Mouse (Mus musculus): Measurements from ENCODE around the gene Rasl12. TPM values are rescaled to one million over a fixed set of nuclear protein-coding genes. Genes with fewer than 3 reads are reported as not detected.

Rasl12 gene
- polyA plus RNA-seq, 1 experiment from 2014 or later: 6.5 TPM

- no peak for ATAC-seq (ENCODE audit: low FRiP score, low read depth)
- Histone ChIP-seq H3K4me1 (no peaks in the 10 kb centered on the region), H3K27me3 (no peaks in the 10 kb centered on the region), H3K9ac (replicated peaks) (no peak overlapping the region), H3K4me2 (replicated peaks) (no peak overlapping the region), H3K4me3 (no peak overlapping the region), H3K27ac (replicated peaks) (no peak overlapping the region), H3K9me3 (no peaks in the 10 kb centered on the region), H3K36me3 (peaks cover 9% of the 10 kb centered on the region; the same call in 1 of the 2 replicates)
- 89% methylated on average over 9 of the region's 9 CpGs for WGBS
Observed at GRCm38 (mm10) chr9:65375163-65375934, 23.0 kb upstream of the Rasl12 start.

GRCm38 (mm10) chr9:65381017-65381590 lies 17.2 kb upstream of the Rasl12 start:
- Histone ChIP-seq H3K9ac (replicated peaks) (no peak overlapping the region), H3K27ac (replicated peaks) (no peak overlapping the region), H3K4me2 (replicated peaks) (no peak overlapping the region), H3K9me3 (no peaks in the 10 kb centered on the region), H3K27me3 (no peaks in the 10 kb centered on the region), H3K4me3 (no peak overlapping the region), H3K36me3 (peaks cover 8% of the 10 kb centered on the region; the same call in 1 of the 2 replicates), H3K4me1 (no peaks in the 10 kb centered on the region)
- 77% methylated on average over 4 of the region's 4 CpGs for WGBS
- ATAC-seq (ENCODE audit: low FRiP score, low read depth): no peak

- 72% methylated on average over 6 of the region's 6 CpGs for WGBS
- Histone ChIP-seq H3K36me3 (no peaks in the 10 kb centered on the region), H3K27ac (replicated peaks) (no peak overlapping the region), H3K27me3 (0 out of 2 replicates have a peak, but pooled peaks cover under 1% of the 10 kb centered on the region), H3K4me2 (replicated peaks) (no peak overlapping the region), H3K9me3 (no peaks in the 10 kb centered on the region), H3K4me3 (no peak overlapping the region), H3K4me1 (peaks cover 6% of the 10 kb centered on the region; the same call in 1 of the 2 replicates), H3K9ac (replicated peaks) (no peak overlapping the region)
- ATAC-seq (ENCODE audit: low FRiP score, low read depth): no peak
Observed at GRCm38 (mm10) chr9:65382031-65382750, 16.1 kb upstream of the Rasl12 start.

GRCm38 (mm10) chr9:65382751-65383097 lies 15.6 kb upstream of the Rasl12 start:
- peaks cover 4% of the 10 kb centered on the region; the same call in 1 of the 2 replicates for H3K27me3 ChIP-seq
- H3K4me1 ChIP-seq: peaks cover 6% of the 10 kb centered on the region; the same call in 1 of the 2 replicates
- no peak overlapping the region for H3K27ac ChIP-seq (replicated peaks)
- ATAC-seq (ENCODE audit: low FRiP score, low read depth): no peak
- H3K36me3 ChIP-seq: no peaks in the 10 kb centered on the region
- 62% methylated on average over 3 of the region's 3 CpGs for WGBS
- H3K9ac ChIP-seq (replicated peaks): no peak overlapping the region
- H3K4me3 ChIP-seq: no peak overlapping the region
- H3K4me2 ChIP-seq (replicated peaks): no peak overlapping the region
- no peaks in the 10 kb centered on the region for H3K9me3 ChIP-seq

- Histone ChIP-seq H3K27ac (replicated peaks) (no peak overlapping the region), H3K36me3 (no peaks in the 10 kb centered on the region), H3K4me1 (peaks cover 6% of the 10 kb centered on the region; the same call in 1 of the 2 replicates), H3K27me3 (peaks cover 10% of the 10 kb centered on the region), H3K4me2 (replicated peaks) (no peak overlapping the region), H3K9me3 (no peaks in the 10 kb centered on the region), H3K4me3 (no peak overlapping the region), H3K9ac (replicated peaks) (no peak overlapping the region)
- no peak for ATAC-seq (ENCODE audit: low FRiP score, low read depth)
- 73% methylated on average over 3 of the region's 3 CpGs for WGBS
Observed at GRCm38 (mm10) chr9:65384276-65384675, 14.0 kb upstream of the Rasl12 start.

GRCm38 (mm10) chr9:65386373-65387140 lies 11.7 kb upstream of the Rasl12 start:
- WGBS: 39% methylated on average over 8 of the region's 8 CpGs

GRCm38 (mm10) chr9:65390752-65391612 lies 7.3 kb upstream of the Rasl12 start:
- Histone ChIP-seq H3K4me3 (peak overlapping the region; percentile 42), H3K9me3 (no peaks in the 10 kb centered on the region), H3K4me1 (peaks cover 14% of the 10 kb centered on the region), H3K9ac (replicated peaks) (no peak overlapping the region), H3K27me3 (peaks cover 55% of the 10 kb centered on the region), H3K27ac (replicated peaks) (no peak overlapping the region), H3K36me3 (no peaks in the 10 kb centered on the region), H3K4me2 (replicated peaks) (peak overlapping the region; percentile 46)
- ATAC-seq (ENCODE audit: low FRiP score, low read depth): no peak
- 19% methylated on average over 95 of the region's 96 CpGs for WGBS

More at GRCm38 (mm10) chr9:65386373-65387140, 11.7 kb upstream of the Rasl12 start:
- no peak for ATAC-seq (ENCODE audit: low FRiP score, low read depth)
- no peak overlapping the region for H3K27ac ChIP-seq (replicated peaks)
- H3K4me3 ChIP-seq: no peak overlapping the region
- H3K4me2 ChIP-seq (replicated peaks): no peak overlapping the region
- no peaks in the 10 kb centered on the region for H3K36me3 ChIP-seq
- H3K9me3 ChIP-seq: no peaks in the 10 kb centered on the region
- peaks cover 14% of the 10 kb centered on the region for H3K4me1 ChIP-seq
- no peak overlapping the region for H3K9ac ChIP-seq (replicated peaks)
- peaks cover 33% of the 10 kb centered on the region for H3K27me3 ChIP-seq

- no peak for ATAC-seq (ENCODE audit: low FRiP score, low read depth)
- Histone ChIP-seq H3K9me3 (no peaks in the 10 kb centered on the region), H3K4me2 (replicated peaks) (peak within 1 kb of the TSS; percentile 46), H3K4me3 (peak within 1 kb of the TSS; percentile 42), H3K27ac (replicated peaks) (no peak within 1 kb of the TSS), H3K9ac (replicated peaks) (no peak within 1 kb of the TSS), H3K36me3 (no peaks in the 10 kb centered on the region), H3K4me1 (peaks cover 9% of the 10 kb centered on the region), H3K27me3 (peaks cover 55% of the 10 kb centered on the region)
- 45% methylated on average over 7 of the region's 8 CpGs for WGBS
Observed at GRCm38 (mm10) chr9:65391613-65391964, 6.7 kb upstream of the Rasl12 start, which contains the start of gene Kbtbd13. Kbtbd13 (minus strand) TSS chr9:65391652.

- H3K27ac ChIP-seq (replicated peaks): no peak overlapping the region
- H3K27me3 ChIP-seq: peaks cover 50% of the 10 kb centered on the region
- H3K9ac ChIP-seq (replicated peaks): no peak overlapping the region
- ATAC-seq (ENCODE audit: low FRiP score, low read depth): no peak
- no peak overlapping the region for H3K4me3 ChIP-seq
- H3K4me2 ChIP-seq (replicated peaks): no peak overlapping the region
- WGBS: 28% methylated on average over 6 of the region's 6 CpGs
- H3K9me3 ChIP-seq: no peaks in the 10 kb centered on the region
- no peaks in the 10 kb centered on the region for H3K36me3 ChIP-seq
- H3K4me1 ChIP-seq: peaks cover 8% of the 10 kb centered on the region
Observed at GRCm38 (mm10) chr9:65392638-65393364, 5.5 kb upstream of the Rasl12 start.

GRCm38 (mm10) chr9:65393606-65394005 lies 4.7 kb upstream of the Rasl12 start:
- Histone ChIP-seq H3K36me3 (no peaks in the 10 kb centered on the region), H3K4me1 (peaks cover 15% of the 10 kb centered on the region), H3K27ac (replicated peaks) (no peak overlapping the region), H3K9me3 (no peaks in the 10 kb centered on the region), H3K4me2 (replicated peaks) (no peak overlapping the region), H3K9ac (replicated peaks) (no peak overlapping the region), H3K4me3 (no peak overlapping the region), H3K27me3 (peaks cover 50% of the 10 kb centered on the region)
- 46% methylated on average over 2 of the region's 2 CpGs for WGBS
- ATAC-seq (ENCODE audit: low FRiP score, low read depth): no peak
